Mouse (Mus musculus): ENCODE data around the gene Gm49380.

The Gm49380 gene

DNA sequence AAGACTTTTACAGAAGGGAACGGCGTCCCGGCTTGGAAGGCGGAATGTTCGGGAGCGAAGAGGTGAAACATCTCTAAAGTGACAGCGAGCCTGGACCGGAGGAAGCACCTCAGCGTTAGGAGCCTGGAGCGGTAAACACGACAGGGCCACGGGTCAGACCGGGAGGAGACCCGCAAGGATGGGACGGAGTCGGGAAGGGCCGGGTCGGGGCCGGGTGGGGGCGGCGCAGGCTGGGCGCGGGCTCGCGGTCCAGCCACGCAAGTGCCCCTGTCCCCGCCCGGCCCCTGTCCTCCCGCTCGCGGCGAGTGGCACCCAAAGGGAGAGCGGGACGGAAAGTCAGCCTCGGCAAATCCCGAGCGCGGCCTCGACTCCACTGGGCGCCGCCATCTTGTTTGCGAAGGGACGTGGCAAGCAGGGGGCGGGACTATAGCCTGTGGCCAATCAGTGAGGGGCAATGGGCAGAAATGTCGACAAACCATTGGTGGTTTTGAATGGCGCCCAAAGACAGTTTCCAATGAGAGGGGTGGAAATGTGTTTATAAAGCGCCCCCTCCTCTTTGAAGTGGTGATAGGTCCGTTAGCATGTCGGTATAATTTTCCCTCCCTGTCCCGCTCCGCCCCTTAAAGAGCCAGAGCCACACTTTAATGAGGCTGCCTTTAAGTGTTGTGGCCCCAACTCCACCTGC lies at the start of gene Gm49380, which contains the start of gene Rnf26:
Gene Gm49380 (minus strand): TSS at position 396 of the 685 bp plus-strand sequence.
Gene Rnf26 (minus strand): TSS at position 413 of the 685 bp plus-strand sequence.
- in situ Hi-C loops (cut with MseI, MboI), result no loop called here

DNA sequence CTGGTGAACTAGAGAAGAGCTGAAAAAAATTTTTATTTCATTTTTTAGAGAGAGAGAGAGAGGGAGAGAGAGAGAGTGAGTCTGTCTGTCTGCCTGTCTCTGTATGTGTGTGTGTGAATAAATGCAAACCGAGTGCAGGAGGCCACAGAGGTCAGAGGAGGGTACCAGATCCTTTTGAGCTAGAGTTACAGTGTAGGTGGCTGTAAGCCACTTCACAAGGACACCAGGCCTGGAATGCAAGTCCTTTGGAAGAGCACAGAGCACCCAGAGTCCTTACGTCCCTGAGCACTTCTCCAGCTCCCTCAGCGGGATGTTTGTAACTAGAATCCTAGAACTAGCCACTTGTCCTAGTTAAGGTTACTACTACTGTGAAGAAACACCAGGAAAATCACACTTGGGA lies 46.6 kb upstream of the Gm49380 start:
- in situ Hi-C loops (cut with MseI, MboI), result no loop called here

DNA sequence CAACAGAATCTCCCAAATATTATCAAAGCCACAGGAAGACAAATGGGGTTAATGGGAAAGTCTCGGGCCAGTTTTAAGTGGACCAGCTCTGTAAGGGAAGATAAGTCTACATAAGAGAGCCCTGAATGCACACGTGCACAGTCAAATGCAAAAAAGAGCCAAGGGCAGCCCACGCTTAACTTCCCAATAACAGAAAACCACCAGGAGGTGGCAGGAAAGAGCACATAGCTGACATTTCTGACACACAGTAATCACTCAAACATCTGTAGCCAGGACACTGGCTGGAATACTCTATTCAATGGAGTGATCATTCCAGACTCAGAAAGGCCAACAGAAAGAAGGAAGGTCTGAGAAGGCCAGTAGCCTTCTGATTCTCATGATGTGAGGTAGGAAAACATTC lies 34.0 kb upstream of the Gm49380 start:
- in situ Hi-C loops (cut with MseI, MboI), result no loop called here

DNA sequence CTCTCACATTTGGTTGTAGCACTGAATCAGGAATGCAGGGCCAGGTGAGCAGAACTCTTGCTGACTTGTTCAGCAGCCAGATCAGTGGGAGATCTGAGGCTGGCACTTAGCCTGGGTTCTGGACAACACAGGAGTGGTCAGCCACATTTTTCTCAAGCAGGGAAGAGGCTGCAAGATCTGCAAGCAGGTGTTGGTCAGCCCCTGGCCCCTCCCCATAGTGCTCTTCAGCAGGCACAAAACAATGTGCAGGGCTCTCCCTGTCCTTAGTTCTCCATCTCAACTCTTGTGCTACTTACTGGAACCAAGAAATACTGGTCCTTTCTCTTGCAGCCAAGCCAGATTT lies 31.4 kb upstream of the Gm49380 start:
- in situ Hi-C loops (cut with MseI, MboI), result no loop called here

DNA sequence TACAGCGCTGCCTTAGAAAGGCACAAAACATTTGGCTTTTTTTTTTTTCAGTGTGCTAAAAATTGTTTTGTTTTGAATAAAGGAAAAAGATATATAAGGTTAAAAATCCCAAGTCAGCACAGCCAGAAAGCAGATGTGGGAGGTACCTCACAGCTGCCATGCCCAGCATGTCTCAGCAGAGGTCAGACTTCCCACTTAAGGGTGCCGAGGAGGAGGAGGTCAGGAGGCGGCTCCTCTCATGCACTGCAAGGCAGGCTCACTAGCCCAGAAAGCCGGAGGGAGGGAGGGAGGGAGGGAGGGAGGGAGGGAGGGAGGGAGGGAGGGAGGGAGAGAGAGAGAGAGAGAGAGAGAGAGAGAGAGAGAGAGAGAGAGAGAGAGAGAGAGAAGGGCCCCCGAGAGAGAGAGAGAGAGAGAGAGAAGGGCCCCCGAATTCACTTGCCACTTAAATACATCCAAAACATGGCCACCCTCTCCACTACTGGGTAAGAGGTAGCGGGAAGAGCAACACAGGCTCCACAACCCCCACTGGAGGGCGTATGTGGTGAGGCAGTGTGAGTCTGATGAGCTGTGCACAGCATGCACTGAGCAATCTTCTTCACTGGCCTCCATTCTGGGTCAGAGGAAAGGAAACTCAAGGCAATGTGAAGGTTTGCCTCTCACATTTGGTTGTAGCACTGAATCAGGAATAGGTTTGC lies 30.9 kb upstream of the Gm49380 start:
- in situ Hi-C loops (cut with MseI, MboI), result no loop called here

DNA sequence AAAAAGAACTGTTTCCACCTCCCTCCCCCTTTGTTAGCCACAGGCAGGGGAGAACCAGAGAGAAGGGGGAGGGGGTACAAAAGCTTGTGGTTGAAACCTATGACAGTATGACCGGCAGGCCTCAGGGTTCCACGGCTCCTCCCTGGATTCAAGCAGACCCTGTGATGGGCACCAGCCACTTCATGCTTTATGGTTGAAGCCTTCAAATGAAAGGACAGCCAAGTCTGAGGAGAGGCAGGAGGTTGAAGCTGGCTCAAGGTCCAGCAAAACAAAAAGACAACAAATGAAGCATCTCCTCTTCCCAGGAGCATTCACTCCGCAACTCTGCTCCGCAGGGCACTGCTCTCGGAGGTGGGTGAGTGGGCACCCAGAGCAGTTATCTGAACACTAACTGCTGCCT lies 30.1 kb upstream of the Gm49380 start:
- in situ Hi-C loops (cut with MseI, MboI), result no loop called here

DNA sequence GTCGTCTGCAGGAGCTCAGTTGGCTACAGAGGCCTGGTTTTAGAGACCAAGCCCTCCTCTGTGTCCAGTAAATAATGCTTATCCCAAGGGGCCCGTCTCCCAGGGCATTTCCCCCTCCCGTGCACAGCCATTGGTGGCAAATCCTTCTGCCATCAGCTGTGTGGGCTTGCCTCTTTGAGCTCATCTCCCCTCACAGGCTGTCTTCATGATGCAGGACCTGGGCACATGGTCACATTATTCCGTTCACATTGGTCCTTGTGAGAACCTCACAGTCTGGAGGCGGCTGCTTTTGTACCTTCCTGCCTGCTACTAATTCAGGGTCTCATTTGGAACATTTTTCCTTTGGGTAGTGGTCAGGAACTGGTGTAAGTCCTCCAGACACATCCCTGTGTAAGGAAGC lies 28.7 kb upstream of the Gm49380 start:
- in situ Hi-C loops (cut with MseI, MboI), result no loop called here

DNA sequence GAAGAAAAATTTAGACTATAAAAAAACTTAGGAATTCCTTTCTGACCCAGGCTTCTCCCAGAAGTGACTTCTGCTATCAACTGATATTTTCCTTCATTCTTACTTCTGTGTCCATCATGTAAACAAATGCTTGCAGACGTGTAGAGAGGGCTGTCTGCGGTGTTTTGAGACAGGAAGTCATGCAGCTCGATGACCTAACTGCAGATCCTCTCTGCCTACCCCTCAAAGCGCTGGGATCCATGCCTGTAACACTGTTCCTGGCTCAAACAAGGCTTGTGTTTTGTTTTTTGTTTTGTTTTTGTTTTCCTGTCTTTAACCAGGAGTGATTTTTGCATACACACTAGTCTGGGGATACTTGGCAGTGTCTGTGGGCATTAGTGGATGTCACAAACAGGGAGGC lies 24.5 kb upstream of the Gm49380 start:
- in situ Hi-C loops (cut with MseI, MboI), result no loop called here

DNA sequence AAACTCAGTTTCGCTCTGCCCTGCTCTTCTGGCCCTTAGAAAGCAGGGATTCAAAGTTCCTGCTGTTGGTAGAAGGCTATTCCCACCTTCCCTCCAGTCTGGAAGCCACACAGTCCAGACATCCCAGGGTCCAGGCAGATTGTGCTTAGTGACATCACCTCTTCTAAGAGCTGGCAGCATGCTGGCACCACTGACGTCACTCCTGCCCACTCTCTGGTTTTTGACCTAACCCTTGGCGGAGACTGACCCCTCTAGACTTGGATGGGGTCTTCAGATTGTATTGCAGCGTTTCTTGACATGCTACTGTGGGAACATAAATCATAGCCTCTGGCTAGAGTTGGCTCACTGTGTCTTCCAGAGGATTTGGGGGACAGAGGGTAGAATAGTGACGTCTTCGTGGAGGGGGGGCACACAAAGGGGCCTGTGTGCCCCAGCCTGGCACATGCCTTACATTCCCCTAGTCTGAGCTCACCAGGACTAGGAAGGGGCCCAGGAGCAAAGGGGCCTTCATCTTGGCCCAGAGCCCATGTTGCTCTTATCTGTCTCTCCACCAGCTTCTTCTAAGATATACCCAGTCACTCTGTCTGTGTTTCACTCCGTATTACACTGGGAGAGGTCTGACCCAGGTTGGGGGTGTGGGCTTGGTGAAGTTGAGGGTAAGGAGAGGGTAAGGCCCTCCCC lies 22.6 kb upstream of the Gm49380 start:
- in situ Hi-C loops (cut with MseI, MboI), result no loop called here

DNA sequence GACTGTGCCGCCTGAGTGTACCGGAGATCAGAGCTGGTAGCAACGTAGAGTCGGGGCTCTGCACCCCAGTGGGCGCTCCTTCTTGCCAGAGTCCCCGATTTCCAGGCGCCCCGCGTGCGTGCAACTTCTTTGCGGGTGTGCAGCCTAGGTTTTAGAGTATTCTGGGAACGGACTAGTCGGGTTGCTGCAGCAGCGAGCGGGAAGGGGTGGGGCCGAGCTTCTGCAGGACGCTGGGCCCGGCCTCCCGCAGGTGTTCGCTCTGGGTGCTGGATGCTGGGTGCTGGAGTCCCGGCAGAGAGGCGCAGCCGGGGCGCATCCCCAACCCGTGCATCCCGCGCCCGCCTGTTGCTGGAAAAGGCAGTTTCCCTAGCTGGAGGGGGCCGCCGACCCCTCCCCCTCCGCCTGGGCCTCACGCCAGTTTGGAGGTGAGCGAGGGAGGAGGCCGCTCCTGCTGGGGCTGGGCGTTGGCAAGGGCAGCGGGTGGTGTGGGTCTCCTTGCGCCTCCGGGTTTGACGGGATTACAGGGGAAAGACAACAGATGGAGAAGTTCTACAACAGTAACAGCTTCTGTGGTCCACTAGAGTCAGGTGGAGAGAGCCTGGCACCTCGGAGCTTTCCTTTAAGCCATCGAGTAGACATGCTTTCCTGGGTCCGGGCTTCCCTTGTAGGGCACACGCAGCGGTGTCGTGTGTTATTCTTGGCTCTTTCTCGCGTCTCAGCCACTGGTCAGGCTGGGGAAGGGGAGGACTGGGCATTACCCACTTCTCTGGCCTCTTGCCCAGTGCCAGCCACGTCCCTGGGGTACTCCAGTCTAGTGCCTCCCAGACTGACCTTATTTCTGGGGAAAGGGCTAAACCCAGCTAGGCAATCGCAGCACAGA lies 21.8 kb upstream of the Gm49380 start:
- in situ Hi-C loops (cut with MseI, MboI), result no loop called here

DNA sequence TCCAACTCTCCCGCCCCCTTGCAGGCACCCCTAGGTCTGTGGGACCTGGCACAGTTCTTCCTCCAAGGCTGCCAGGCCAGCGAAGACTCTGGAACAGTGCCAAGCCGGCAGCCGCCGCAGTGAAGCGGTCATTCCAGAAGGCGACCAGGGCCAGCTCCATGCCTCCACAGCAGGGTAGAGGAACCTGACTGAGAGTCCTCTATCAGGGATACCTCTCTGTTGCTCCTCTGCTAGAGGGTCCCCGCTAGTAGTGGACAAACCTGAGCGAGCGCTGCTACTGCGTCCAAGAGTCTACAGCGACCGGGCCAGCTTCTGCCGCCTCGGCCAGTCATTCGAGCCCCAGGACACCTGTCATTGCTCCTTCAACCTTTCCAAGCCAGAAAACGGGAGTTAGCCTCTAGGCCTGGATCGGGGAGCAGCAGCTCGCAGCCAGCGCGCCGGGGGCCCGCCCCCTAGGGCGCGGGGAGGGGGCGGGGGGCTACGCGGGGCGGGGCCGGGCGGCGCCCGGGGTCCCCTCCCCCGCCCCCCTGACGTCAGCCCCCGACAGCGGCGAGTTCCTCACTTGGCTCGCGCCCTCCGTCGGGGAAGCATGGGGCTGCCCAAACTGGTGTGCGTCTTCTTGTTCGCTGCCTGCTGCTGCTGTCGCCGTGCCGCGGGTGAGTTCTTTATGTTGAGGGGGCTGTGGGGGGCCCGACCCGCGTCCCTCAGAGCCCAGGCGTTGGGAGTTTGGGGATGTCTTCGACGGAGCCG lies 21.0 kb upstream of the Gm49380 start, which contains the start of gene Mcam:
Gene Mcam (plus strand): TSS at position 369 of the 750 bp plus-strand sequence.
- in situ Hi-C loops (cut with MseI, MboI), result no loop called here

DNA sequence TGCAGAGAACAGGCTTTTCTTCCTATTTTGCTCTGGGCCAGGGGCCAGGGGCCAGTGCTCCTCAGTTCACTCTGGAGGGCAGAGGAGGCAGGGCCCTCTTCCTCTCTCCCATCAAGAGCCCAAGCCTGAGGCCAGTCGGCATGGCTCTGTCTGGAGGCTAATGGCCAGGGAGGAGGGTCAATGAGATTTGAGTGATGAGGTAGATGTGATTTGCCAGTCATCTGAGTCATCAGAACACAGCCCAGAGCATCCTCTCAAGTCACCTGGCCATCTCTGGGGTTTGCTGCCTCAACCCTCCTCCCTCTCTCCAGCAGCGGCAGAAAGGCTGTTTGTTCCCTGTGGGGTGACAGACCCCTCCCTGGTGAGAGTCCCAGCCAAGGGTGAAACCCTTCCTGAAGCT lies 20.0 kb upstream of the Gm49380 start:
- in situ Hi-C loops (cut with MseI, MboI), result no loop called here

DNA sequence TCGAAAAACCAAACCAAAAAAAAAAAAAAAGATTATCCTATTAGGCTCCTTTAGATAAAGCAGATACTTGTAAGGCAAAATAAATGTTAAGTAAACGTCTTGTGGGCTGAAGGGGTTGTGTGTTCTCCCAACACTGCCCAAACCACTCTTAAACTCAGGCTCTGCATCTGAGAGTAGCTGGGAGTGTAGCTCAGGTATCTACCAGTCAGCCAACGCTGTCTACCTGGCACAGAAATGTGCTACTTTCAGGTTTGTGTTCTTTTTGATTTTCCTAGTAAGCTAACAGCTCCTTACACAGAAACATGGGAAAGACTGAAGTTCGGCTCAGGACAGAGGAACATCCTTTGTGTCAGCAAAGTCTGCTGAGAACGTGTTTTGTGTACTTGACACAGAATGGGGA lies 18.9 kb upstream of the Gm49380 start:
- in situ Hi-C loops (cut with MseI, MboI), result no loop called here

DNA sequence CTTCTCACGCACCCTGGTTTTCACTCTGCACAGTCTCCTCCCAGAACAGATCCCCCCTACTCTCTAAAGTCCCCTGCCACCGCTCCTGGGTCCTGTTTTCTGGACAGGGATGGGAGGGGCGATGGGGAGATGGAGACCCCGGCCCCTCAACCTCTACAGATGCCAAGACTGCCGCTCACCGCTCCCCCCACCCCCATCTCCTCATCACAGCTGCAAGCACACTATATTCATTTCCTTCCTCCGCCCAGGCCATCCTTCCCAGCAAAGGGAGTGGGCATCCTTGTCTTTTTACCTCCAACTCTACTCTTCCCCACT lies 17.9 kb upstream of the Gm49380 start:
- in situ Hi-C loops (cut with MseI, MboI), result no loop called here

DNA sequence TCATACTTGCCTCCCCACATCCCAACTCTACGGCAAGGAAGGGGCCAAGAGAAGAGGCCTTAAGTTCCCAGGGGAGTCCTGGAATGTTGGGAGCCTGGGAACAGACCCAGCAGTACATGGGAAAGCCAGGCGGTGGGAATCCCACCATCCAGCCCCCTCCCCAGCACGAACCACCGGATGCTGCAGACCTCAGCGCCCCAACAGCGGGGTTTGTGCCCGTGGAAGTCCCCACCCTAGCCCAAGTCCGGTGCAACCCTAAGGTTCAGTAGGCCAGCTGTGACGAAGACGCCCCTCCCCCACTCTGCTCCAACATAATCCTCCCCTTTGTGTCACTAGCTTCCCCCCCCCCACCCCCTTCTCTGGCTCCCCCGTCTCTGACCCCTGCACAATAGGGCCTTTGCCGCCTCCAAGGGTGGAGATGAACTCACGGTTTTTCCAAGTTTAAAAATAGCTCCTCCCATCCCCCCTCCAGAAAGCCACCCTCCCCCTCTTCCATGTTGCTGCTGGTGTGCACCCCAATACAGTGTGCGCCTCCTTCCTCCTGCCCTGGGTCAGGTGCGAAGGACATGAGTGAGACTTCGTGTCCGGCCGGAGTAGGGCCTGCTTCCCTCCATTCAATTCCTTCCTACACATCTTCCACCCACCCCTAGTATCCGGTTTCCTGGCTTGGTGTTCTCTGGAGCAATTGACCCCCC lies 17.4 kb upstream of the Gm49380 start:
- in situ Hi-C loops (cut with MseI, MboI), result no loop called here

DNA sequence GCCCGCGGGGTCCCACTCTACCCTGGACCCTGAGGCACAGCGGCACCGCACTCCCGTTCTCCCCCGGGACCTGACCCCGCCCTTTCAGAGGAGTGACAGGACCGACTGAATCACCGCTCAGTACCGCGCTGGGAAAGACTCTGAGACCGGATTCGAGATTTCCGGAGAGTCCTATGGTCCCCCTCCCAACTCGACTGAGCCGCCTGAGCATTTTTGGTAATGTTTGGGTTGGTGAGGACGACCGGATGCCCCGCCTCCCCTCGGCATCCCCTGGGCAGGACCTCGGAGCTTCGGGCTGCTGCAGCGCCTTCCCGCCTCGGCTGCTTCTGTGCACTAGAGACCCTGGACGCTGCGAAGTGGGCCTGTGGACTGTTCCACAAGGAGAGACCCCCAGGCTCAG lies 16.7 kb upstream of the Gm49380 start:
- in situ Hi-C loops (cut with MseI, MboI), result no loop called here

DNA sequence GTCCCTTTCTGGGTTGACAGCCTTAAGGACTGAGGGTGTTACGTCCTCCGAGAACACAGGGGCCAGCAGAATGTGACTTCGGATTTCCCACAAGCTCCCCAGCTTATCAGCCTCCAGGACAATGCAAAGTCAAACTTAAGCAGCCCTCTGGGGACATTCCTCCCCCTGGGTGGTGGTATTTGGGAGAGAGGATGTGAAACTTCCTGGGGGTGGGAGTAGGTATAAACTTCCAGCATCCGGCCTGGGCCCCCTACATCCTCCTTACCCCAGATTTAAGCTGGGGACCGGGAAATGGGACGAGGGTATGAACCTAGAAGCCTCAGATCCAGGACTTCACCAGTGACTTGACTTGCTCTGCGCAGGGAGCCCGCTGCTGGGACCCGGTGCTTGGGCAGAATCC lies 16.3 kb upstream of the Gm49380 start:
- in situ Hi-C loops (cut with MseI, MboI), result no loop called here

DNA sequence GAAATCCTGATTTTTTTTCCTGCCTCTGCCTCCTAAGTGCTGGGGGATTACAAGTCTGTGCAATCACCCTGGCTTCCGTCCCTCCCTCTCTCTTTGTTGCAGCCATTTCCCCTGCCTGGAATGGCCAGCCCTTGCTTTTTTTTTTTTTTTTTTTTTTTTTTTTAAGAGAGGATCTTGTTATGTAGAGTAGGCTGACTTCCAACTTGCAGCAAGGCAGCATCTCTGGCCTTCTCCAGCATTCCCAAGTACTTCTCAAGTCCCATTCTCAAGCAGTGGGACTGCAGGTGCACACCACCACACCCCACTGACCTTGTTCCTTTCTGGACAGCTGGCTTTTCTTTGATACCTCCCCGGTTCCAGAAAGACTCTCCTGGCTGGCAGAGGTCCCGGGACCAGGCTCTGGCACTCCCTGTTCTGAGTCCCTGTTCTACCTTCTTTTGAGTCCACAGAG lies 14.1 kb upstream of the Gm49380 start:
- in situ Hi-C loops (cut with MseI, MboI), result no loop called here

DNA sequence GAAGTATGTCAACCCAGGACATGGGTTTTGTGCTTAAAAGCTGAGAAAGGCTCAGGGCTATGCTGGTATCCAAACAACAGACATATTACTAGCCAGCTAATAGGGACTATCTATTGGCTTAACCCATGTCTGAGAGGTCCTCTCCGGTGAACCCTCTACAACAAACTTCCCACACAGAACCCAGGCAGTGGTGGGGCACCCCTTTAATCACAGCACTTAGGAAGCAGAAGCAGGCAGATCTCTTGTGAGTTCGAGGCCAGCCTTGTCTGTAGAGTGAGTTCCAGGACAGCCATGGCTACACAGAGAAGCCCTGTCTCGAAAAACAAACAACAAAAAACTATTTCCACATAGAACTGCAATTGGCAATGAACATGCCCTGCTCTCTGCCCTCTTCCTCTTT lies 13.4 kb upstream of the Gm49380 start:
- in situ Hi-C loops (cut with MseI, MboI), result no loop called here

DNA sequence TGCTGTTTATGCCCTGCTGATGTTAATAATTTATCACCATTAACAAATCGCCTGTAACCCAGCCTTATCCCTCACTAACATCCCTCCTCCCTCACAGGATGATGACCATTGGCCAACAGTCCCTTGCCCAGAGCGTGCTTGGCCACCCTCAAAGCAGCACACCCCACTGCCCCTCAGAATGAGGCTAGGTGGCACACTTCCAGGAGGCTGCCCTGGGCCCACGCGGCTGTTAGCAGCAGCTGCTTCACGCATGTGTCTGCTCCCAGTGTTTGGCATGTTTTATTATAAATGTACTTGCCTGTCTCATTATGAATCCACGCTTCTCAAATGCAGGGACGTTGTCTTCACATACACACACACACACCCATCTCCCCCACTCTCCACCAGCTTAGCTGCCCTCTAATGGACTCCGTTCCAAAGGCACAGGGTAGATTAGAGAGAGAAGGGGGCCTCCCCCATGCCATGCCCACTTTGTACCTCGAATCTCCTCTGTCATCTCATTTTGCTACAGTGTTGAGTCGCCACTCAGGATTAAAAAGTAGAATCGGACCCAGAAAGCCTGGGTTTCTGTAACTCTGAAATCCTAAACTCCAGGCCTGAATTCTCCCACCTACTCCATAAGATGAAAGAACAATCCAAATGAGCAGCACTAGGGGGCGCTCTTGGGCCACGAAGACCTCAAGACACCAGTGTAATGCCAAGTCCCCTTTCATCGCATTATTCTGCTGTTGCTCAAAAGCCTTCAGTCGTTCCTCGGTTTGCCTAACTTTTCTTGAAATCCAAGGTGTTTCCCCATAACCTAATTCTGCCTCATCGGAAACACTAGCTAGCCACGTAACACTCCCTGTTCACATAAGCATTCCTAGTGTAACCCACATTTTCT lies 12.5 kb upstream of the Gm49380 start:
- in situ Hi-C loops (cut with MseI, MboI), result no loop called here
